Mouse (Mus musculus) kidney, postnatal 10 days (tissue): ENCODE measurements around the gene Crbn.
A peak's percentile ranks its signal among the peaks of the same experiment; 100 is the strongest.

Experiments used
- DNase-seq: peaks from one replicate; pipeline ENCODE4 v3.0.0; 2021; ENCODE audit warnings: mixed read lengths

The Crbn gene

GRCm38 (mm10) chr6:106799333-106800226 lies at the start of gene Crbn:
Crbn (minus strand) TSS chr6:106800077.
- peak; percentile 96 for DNase-seq

GRCm38 (mm10) chr6:106840181-106840580 lies 40.3 kb upstream of the Crbn start:
- DNase-seq, result no peak

GRCm38 (mm10) chr6:106838053-106838452 lies 38.2 kb upstream of the Crbn start:
- no peak for DNase-seq

GRCm38 (mm10) chr6:106835316-106835715 lies 35.4 kb upstream of the Crbn start:
- no peak for DNase-seq

- peak; percentile 39 for DNase-seq
These were observed 22.5 kb upstream of the Crbn start for GRCm38 (mm10) chr6:106822329-106822728.

GRCm38 (mm10) chr6:106820566-106820965 lies 20.7 kb upstream of the Crbn start:
- no peak for DNase-seq

- no peak for DNase-seq
These were observed 20.0 kb upstream of the Crbn start for GRCm38 (mm10) chr6:106819906-106820305.

- DNase-seq, result no peak
These were observed 19.4 kb upstream of the Crbn start for GRCm38 (mm10) chr6:106819246-106819645.

GRCm38 (mm10) chr6:106810686-106811085 lies 10.8 kb upstream of the Crbn start:
- DNase-seq, result no peak

GRCm38 (mm10) chr6:106809161-106809560 lies 9.3 kb upstream of the Crbn start:
- DNase-seq, result no peak

- peak; percentile 16 for DNase-seq
These were observed 5.0 kb upstream of the Crbn start for GRCm38 (mm10) chr6:106804904-106805303.

GRCm38 (mm10) chr6:106800227-106800557 lies 315 bp upstream of the Crbn start:
- no peak for DNase-seq

- DNase-seq, result no peak
These were observed 5.6 kb downstream of the Crbn start for GRCm38 (mm10) chr6:106794094-106794814.

- DNase-seq, result no peak
These were observed 6.3 kb downstream of the Crbn start for GRCm38 (mm10) chr6:106793621-106794020.

GRCm38 (mm10) chr6:106793088-106793487 lies 6.8 kb downstream of the Crbn start:
- DNase-seq, result no peak

- DNase-seq, result no peak
These were observed 7.4 kb downstream of the Crbn start for GRCm38 (mm10) chr6:106792486-106792885.

GRCm38 (mm10) chr6:106791429-106791828 lies 8.4 kb downstream of the Crbn start:
- DNase-seq, result no peak

- no peak for DNase-seq
These were observed 12.7 kb downstream of the Crbn start for GRCm38 (mm10) chr6:106787138-106787537.

- DNase-seq, result no peak
These were observed 29.8 kb downstream of the Crbn start for GRCm38 (mm10) chr6:106770046-106770445.

- DNase-seq, result no peak
These were observed 30.5 kb downstream of the Crbn start for GRCm38 (mm10) chr6:106769290-106769866.

- DNase-seq, result peak; percentile 99
These were observed 31.1 kb downstream of the Crbn start, which contains the start of gene Trnt1 for GRCm38 (mm10) chr6:106768640-106769289. Trnt1 (plus strand) TSS chr6:106769120.

GRCm38 (mm10) chr6:106766774-106767173 lies 33.1 kb downstream of the Crbn start:
- DNase-seq, result no peak

GRCm38 (mm10) chr6:106765892-106766291 lies 34.0 kb downstream of the Crbn start:
- no peak for DNase-seq
